In genomic region chr13:94140446-94140845, GRCm38 (mm10) we compare ENCODE assay signal across 14 mouse cellular contexts.
DNase-seq lines count a peak whose midpoint lies in the region; ATAC-seq lines count a peak whose summit lies in the region.
"Had no signal": no experiment of that assay in that cellular context is flagged by ENCODE, and none has a peak within 500 bp of the region (broad histone marks: within the 10 kb centered on the region; RNA-seq: fewer than 3 reads in every experiment).

No protein-coding gene starts in this region.

- no peaks in the 10 kb centered on the region for H3K9me3 ChIP-seq in lung, embryonic 16.5 days (ENCODE audit: control insufficient read depth, low read length)
- no peaks in the 10 kb centered on the region for H3K9me3 ChIP-seq in limb, embryonic 10.5 days (replicated peaks)
- H3K9me3 ChIP-seq: hindbrain, embryonic 15.5 days; neural tube, embryonic 15.5 days had no signal

- peaks cover 68% of the 10 kb centered on the region for H3K4me1 ChIP-seq in lung, embryonic 16.5 days (replicated peaks; ENCODE audit: control insufficient read depth, insufficient read depth, low read length)
- peaks cover 79% of the 10 kb centered on the region for H3K4me1 ChIP-seq in limb, embryonic 10.5 days

- no peak for ATAC-seq in lung, embryonic 16.5 days (ENCODE audit: low read depth)

- H3K36me3 ChIP-seq in lung, embryonic 16.5 days (ENCODE audit: control insufficient read depth, insufficient read depth, low read length) = no peaks in the 10 kb centered on the region
- H3K36me3 ChIP-seq in limb, embryonic 10.5 days = peaks cover 4% of the 10 kb centered on the region; the same call in 1 of the 2 replicates
- H3K36me3 ChIP-seq: hindbrain, embryonic 15.5 days; neural tube, embryonic 15.5 days had no signal

- WGBS in lung, embryonic 16.5 days = 65% methylated on average over 4 of the region's 4 CpGs
- WGBS in limb, embryonic 10.5 days = 89% methylated on average over 4 of the region's 4 CpGs

- H3K27me3 ChIP-seq in lung, embryonic 16.5 days (ENCODE audit: control insufficient read depth, insufficient read depth, low read depth, low read length) = no peaks in the 10 kb centered on the region
- no peaks in the 10 kb centered on the region for H3K27me3 ChIP-seq in limb, embryonic 10.5 days (ENCODE audit: low read depth, poor library complexity, severe bottlenecking)
- H3K27me3 ChIP-seq: CH12.LX; hindbrain, embryonic 15.5 days had no signal

- H3K4me2 ChIP-seq in lung, embryonic 16.5 days (ENCODE audit: low read depth, low read length) = no peak overlapping the region
- H3K4me2 ChIP-seq: hindbrain, embryonic 15.5 days; neural tube, embryonic 15.5 days had no signal

- no peak overlapping the region for H3K4me3 ChIP-seq in lung, embryonic 16.5 days (ENCODE audit: low read length)
- no peak overlapping the region for H3K4me3 ChIP-seq in limb, embryonic 10.5 days
- H3K4me3 ChIP-seq: hindbrain, embryonic 15.5 days; neural tube, embryonic 15.5 days had no signal

- no peak for DNase-seq in lung, postnatal 36 days
- peak; percentile 33 for DNase-seq in kidney, adult 18-20 months
- no peak for DNase-seq in limb, embryonic 10.5 days (ENCODE audit: low spot score)
- no peak for DNase-seq in adrenal gland, postnatal 25 days
- no peak for DNase-seq in adrenal gland, postnatal 36 days
- no peak for DNase-seq in testis, postnatal 10 days (ENCODE audit: low spot score)
- DNase-seq: cerebellum, adult 18-20 months; liver; midbrain, embryonic 14.5 days; right cerebral cortex, postnatal 25 days had no signal

- peak overlapping the region; percentile 44; the same call in 1 of the 2 replicates for H3K9ac ChIP-seq in lung, embryonic 16.5 days (ENCODE audit: low read length)
- H3K9ac ChIP-seq: hindbrain, embryonic 15.5 days; neural tube, embryonic 15.5 days had no signal

- H3K27ac ChIP-seq in lung, embryonic 16.5 days (ENCODE audit: low read length) = peak overlapping the region; percentile 80
- H3K27ac ChIP-seq in limb, embryonic 10.5 days = peak overlapping the region; percentile 37; the same call in 1 of the 2 replicates
- H3K27ac ChIP-seq: hindbrain, embryonic 15.5 days; neural tube, embryonic 15.5 days had no signal
